Mouse (Mus musculus) MEL (cell line): Measurements from ENCODE around the gene Il10rb. TPM values are rescaled to one million over a fixed set of nuclear protein-coding genes. Genes with fewer than 3 reads are reported as not detected.

Experiments used
- DNase-seq: peaks from one replicate; pipeline ENCODE4 v3.0.0; 2011; ENCODE audit warnings: low read depth, low spot score
- H3K27ac ChIP-seq: 2 replicates; pipeline ENCODE4 v1.5.1; 2012; ENCODE audit warnings: low read depth, mild to moderate bottlenecking, control low read depth, low read length, moderate library complexity; ENCODE audit not compliant: control insufficient read depth
- H3K27me3 ChIP-seq, 2 experiments: fragments of 150-350 bp in 1 of 2; sonication (generic) in 1 of 2; 2 replicates each; pipeline ENCODE4 v1.6.1; 2012; ENCODE audit warnings: low read length in 2 of 2, mild to moderate bottlenecking in 2 of 2, improper control_type of control experiment in 1 of 2, moderate library complexity in 1 of 2; ENCODE audit not compliant: insufficient read depth in 2 of 2, control insufficient read depth in 1 of 2
- H3K36me3 ChIP-seq, 2 experiments: 2 replicates each; pipeline ENCODE4 v1.6.1; 2012 to 2014; ENCODE audit warnings: low read length in 2 of 2, improper control_type of control experiment in 1 of 2, inconsistent platforms in 1 of 2, mild to moderate bottlenecking in 1 of 2; ENCODE audit not compliant: insufficient read depth in 2 of 2, control insufficient read depth in 1 of 2
- H3K4me1 ChIP-seq, 2 experiments: fragments of 150-350 bp in 1 of 2; sonication (generic) in 1 of 2; 2 replicates each; pipeline ENCODE4 v1.6.1; 2012; ENCODE audit warnings: low read length in 2 of 2, improper control_type of control experiment in 1 of 2, mild to moderate bottlenecking in 1 of 2; ENCODE audit not compliant: insufficient read depth in 2 of 2, control insufficient read depth in 1 of 2
- H3K4me3 ChIP-seq, 2 experiments: fragments of 150-350 bp in 1 of 2; sonication (generic) in 1 of 2; 2 replicates each; pipeline ENCODE4 v1.5.1; 2012; ENCODE audit warnings: low read depth in 2 of 2, low read length in 2 of 2, mild to moderate bottlenecking in 2 of 2, moderate library complexity in 2 of 2, control low read depth in 1 of 2, improper control_type of control experiment in 1 of 2; ENCODE audit not compliant: control insufficient read depth in 1 of 2, insufficient read depth in 1 of 2
- H3K79me2 ChIP-seq: 2 replicates; pipeline ENCODE4 v1.6.1; 2012; ENCODE audit warnings: mild to moderate bottlenecking, low read length, moderate library complexity; ENCODE audit not compliant: control insufficient read depth, poor library complexity, insufficient read depth
- H3K9ac ChIP-seq: 2 replicates; pipeline ENCODE4 v1.6.1; 2012; ENCODE audit warnings: low read depth, mild to moderate bottlenecking, control low read depth, low read length, moderate library complexity; ENCODE audit not compliant: control insufficient read depth, poor library complexity, severe bottlenecking
- H3K9me3 ChIP-seq: fragments of 150-350 bp; sonication (generic); replicated peaks from 2 replicates; pipeline ENCODE4 v1.6.1; 2012; ENCODE audit warnings: mild to moderate bottlenecking, low read length, improper control_type of control experiment, moderate library complexity; ENCODE audit not compliant: insufficient read depth
- BHLHE40 ChIP-seq: IDR thresholded peaks from 2 replicates; pipeline ENCODE4 v1.6.1; 2012; ENCODE audit warnings: low read depth, mild to moderate bottlenecking, inconsistent platforms, low read length, improper control_type of control experiment, borderline replicate concordance
- CHD1 ChIP-seq: IDR thresholded peaks from 2 replicates; pipeline ENCODE4 v1.6.1; 2012; ENCODE audit warnings: low read depth, mild to moderate bottlenecking, inconsistent platforms, low read length, improper control_type of control experiment
- CHD2 ChIP-seq: IDR thresholded peaks from 2 replicates; pipeline ENCODE4 v1.6.1; 2011; ENCODE audit warnings: low read length, improper control_type of control experiment
- CTCF ChIP-seq, 3 experiments: IDR thresholded peaks in 2 of 3; conservative IDR thresholded peaks in 1 of 3; 2 replicates each; pipeline ENCODE4 v1.5.1; 2011 to 2012; ENCODE audit warnings: low read length in 3 of 3, low read depth in 2 of 3, mild to moderate bottlenecking in 2 of 3, improper control_type of control experiment in 1 of 3, inconsistent platforms in 1 of 3, mixed read lengths in 1 of 3, moderate library complexity in 1 of 3; ENCODE audit not compliant: control insufficient read depth in 1 of 3, insufficient read depth in 1 of 3, poor library complexity in 1 of 3, severe bottlenecking in 1 of 3
- E2F4 ChIP-seq: IDR thresholded peaks from 2 replicates; pipeline ENCODE4 v1.6.1; 2011; ENCODE audit warnings: low read depth, low read length, improper control_type of control experiment, borderline replicate concordance
- ELF1 ChIP-seq: IDR thresholded peaks from 2 replicates; pipeline ENCODE4 v1.6.1; 2014; ENCODE audit warnings: low read depth, mild to moderate bottlenecking, inconsistent platforms, low read length, improper control_type of control experiment, moderate library complexity
- EP300 ChIP-seq, 2 experiments: IDR thresholded peaks; 2 replicates each; pipeline ENCODE4 v1.6.1; 2011; ENCODE audit warnings: improper control_type of control experiment in 2 of 2, low read length in 2 of 2, low read depth in 1 of 2, mild to moderate bottlenecking in 1 of 2
- GABPA ChIP-seq: IDR thresholded peaks from 2 replicates; pipeline ENCODE4 v1.6.1; 2012; ENCODE audit warnings: low read depth, mild to moderate bottlenecking, inconsistent platforms, low read length, improper control_type of control experiment, moderate library complexity
- GATA1 ChIP-seq: IDR thresholded peaks from 2 replicates; pipeline ENCODE4 v1.6.1; 2011; ENCODE audit warnings: low read depth, low read length, improper control_type of control experiment
- HCFC1 ChIP-seq: IDR thresholded peaks from 2 replicates; pipeline ENCODE4 v1.6.1; 2012; ENCODE audit warnings: low read depth, mild to moderate bottlenecking, inconsistent platforms, low read length, improper control_type of control experiment, moderate library complexity
- KAT2A ChIP-seq: conservative IDR thresholded peaks from 2 replicates; pipeline ENCODE4 v1.6.1; 2012; ENCODE audit warnings: low read depth, low read length, improper control_type of control experiment, inconsistent platforms
- MAFK ChIP-seq: IDR thresholded peaks from 2 replicates; pipeline ENCODE4 v1.6.1; 2011; ENCODE audit warnings: low read depth, mild to moderate bottlenecking, low read length, improper control_type of control experiment, borderline replicate concordance
- MXI1 ChIP-seq: IDR thresholded peaks from 2 replicates; pipeline ENCODE4 v1.6.1; 2011; ENCODE audit warnings: mild to moderate bottlenecking, low read depth, low read length, improper control_type of control experiment
- MYB ChIP-seq: IDR thresholded peaks from 2 replicates; pipeline ENCODE4 v1.6.1; 2011; ENCODE audit warnings: mild to moderate bottlenecking, low read depth, low read length, improper control_type of control experiment
- MYC ChIP-seq: IDR thresholded peaks from 2 replicates; pipeline ENCODE4 v1.6.1; 2011; ENCODE audit warnings: low read depth, mild to moderate bottlenecking, low read length, improper control_type of control experiment, moderate library complexity
- NELFE ChIP-seq: IDR thresholded peaks from 2 replicates; pipeline ENCODE4 v1.6.1; 2011; ENCODE audit warnings: low read depth, low read length, improper control_type of control experiment
- NRF1 ChIP-seq: IDR thresholded peaks from 2 replicates; pipeline ENCODE4 v1.6.1; 2014; ENCODE audit warnings: low read depth, mild to moderate bottlenecking, inconsistent platforms, low read length, improper control_type of control experiment, moderate library complexity; ENCODE audit not compliant: poor library complexity, insufficient read depth, severe bottlenecking
- POLR2A ChIP-seq, 2 experiments: IDR thresholded peaks; 2 replicates each; pipeline ENCODE4 v1.6.1; 2011 to 2012; ENCODE audit warnings: low read length in 2 of 2, mild to moderate bottlenecking in 2 of 2, control low read depth in 1 of 2, improper control_type of control experiment in 1 of 2, low read depth in 1 of 2, moderate library complexity in 1 of 2; ENCODE audit not compliant: control insufficient read depth in 1 of 2, insufficient read depth in 1 of 2, poor library complexity in 1 of 2
- POLR2AphosphoS5 ChIP-seq: IDR thresholded peaks from 2 replicates; pipeline ENCODE4 v1.6.1; 2012; ENCODE audit warnings: low read depth, borderline replicate concordance, mild to moderate bottlenecking, inconsistent platforms, low read length, moderate library complexity, mixed read lengths
- SIN3A ChIP-seq: IDR thresholded peaks from 2 replicates; pipeline ENCODE4 v1.6.1; 2012; ENCODE audit warnings: low read length, improper control_type of control experiment, inconsistent platforms
- SMC3 ChIP-seq: IDR thresholded peaks from 2 replicates; pipeline ENCODE4 v1.6.1; 2011; ENCODE audit warnings: low read depth, low read length, improper control_type of control experiment
- TAL1 ChIP-seq: IDR thresholded peaks from 2 replicates; pipeline ENCODE4 v1.6.1; 2012; ENCODE audit warnings: mild to moderate bottlenecking, inconsistent platforms, low read length, moderate library complexity, mixed read lengths
- TBP ChIP-seq: IDR thresholded peaks from 2 replicates; pipeline ENCODE4 v1.8.0; 2011; ENCODE audit warnings: low read depth, low read length, improper control_type of control experiment
- TCF12 ChIP-seq: IDR thresholded peaks from 2 replicates; pipeline ENCODE4 v1.6.1; 2014; ENCODE audit warnings: low read depth, mild to moderate bottlenecking, inconsistent platforms, low read length, improper control_type of control experiment, moderate library complexity
- UBTF ChIP-seq: IDR thresholded peaks from 2 replicates; pipeline ENCODE4 v1.6.1; 2012; ENCODE audit warnings: low read depth, mild to moderate bottlenecking, inconsistent platforms, low read length, improper control_type of control experiment, moderate library complexity, borderline replicate concordance; ENCODE audit not compliant: insufficient read depth
- USF1 ChIP-seq: IDR thresholded peaks from 2 replicates; pipeline ENCODE4 v1.6.1; 2014; ENCODE audit warnings: low read depth, mild to moderate bottlenecking, inconsistent platforms, low read length, improper control_type of control experiment, moderate library complexity
- USF2 ChIP-seq, 2 experiments: IDR thresholded peaks; 2 replicates each; pipeline ENCODE4 v1.6.1; 2011 to 2012; ENCODE audit warnings: improper control_type of control experiment in 2 of 2, low read length in 2 of 2, borderline replicate concordance in 1 of 2, inconsistent platforms in 1 of 2, low read depth in 1 of 2, mild to moderate bottlenecking in 1 of 2; ENCODE audit not compliant: insufficient read depth in 1 of 2
- ZC3H11A ChIP-seq: IDR thresholded peaks from 2 replicates; pipeline ENCODE4 v1.6.1; 2012; ENCODE audit warnings: low read depth, mild to moderate bottlenecking, inconsistent platforms, low read length, improper control_type of control experiment
- ZKSCAN1 ChIP-seq: IDR thresholded peaks from 2 replicates; pipeline ENCODE4 v1.6.1; 2012; ENCODE audit warnings: low read depth, mild to moderate bottlenecking, inconsistent platforms, low read length, improper control_type of control experiment, moderate library complexity
- ZNF384 ChIP-seq: IDR thresholded peaks from 2 replicates; pipeline ENCODE4 v1.6.1; 2012; ENCODE audit warnings: low read depth, mild to moderate bottlenecking, inconsistent platforms, low read length, improper control_type of control experiment
- polyA plus RNA-seq, 2 experiments: library from polyadenylated mRNA; stranded (reverse) in 1 of 2; unstranded in 1 of 2; fragments of >175 nt in 1 of 2; fragments of >200 nt in 1 of 2; gene quantifications; 2 replicates each; pipeline versions ENCODE4 v1.2.1 to v1.2.4; 2012; ENCODE audit warnings: low replicate concordance in 2 of 2, low read depth in 1 of 2; ENCODE audit not compliant: insufficient read length in 2 of 2, insufficient read depth in 1 of 2, missing spikeins in 1 of 2
- total RNA-seq: library from RNA; depleted of rRNA; stranded (reverse); fragments of 300-350 nt; gene quantifications from 2 replicates; pipeline ENCODE4 v1.2.3, GENCODE M21; 2012

Il10rb gene
- total and polyA plus RNA-seq, 3 experiments, result 4.7 to 14.6 TPM; not detected in 1

- no peak for DNase-seq
- H3K27ac ChIP-seq, result no peak overlapping the region
- no peak overlapping the region for H3K4me3 ChIP-seq
- H3K9me3 ChIP-seq, result no peaks in the 10 kb centered on the region
- H3K79me2 ChIP-seq, result no peaks in the 10 kb centered on the region; the same call in 1 of the 2 replicates
- H3K36me3 ChIP-seq, result peaks cover 0 to 6% of the 10 kb centered on the region in 2 experiments; a peak in 2 of 4 replicates
- H3K9ac ChIP-seq, result no peak overlapping the region
- TF ChIP-seq HCFC1 (no peak), SMC3 (no peak), TAL1 (no peak), TBP (no peak), CHD1 (no peak), ZC3H11A (no peak), MAFK (no peak), GATA1 (no peak), ELF1 (no peak), MYC (no peak), GABPA (no peak), KAT2A (no peak), EP300 (IDR thresholded peaks at IDR 0.05; ENCODE audit: low read depth in 1 of 2, low read length in 2 of 2) (no peak), MXI1 (no peak), ZNF384 (no peak), E2F4 (no peak), CHD2 (no peak), TCF12 (no peak), NELFE (no peak), POLR2A (IDR thresholded peaks at IDR 0.05; ENCODE audit: control insufficient read depth in 1 of 2, insufficient read depth in 1 of 2, low read depth in 1 of 2, low read length in 2 of 2, poor library complexity in 1 of 2) (no peak)
- no peaks in the 10 kb centered on the region for H3K27me3 ChIP-seq
- H3K4me1 ChIP-seq, result peaks cover 0 to 4% of the 10 kb centered on the region in 2 experiments; a peak in 3 of 4 replicates
These were observed 53.4 kb downstream of the Il10rb start for GRCm38 (mm10) chr16:91459396-91459795.

- no peak overlapping the region for H3K4me3 ChIP-seq
- no peaks in the 10 kb centered on the region for H3K27me3 ChIP-seq
- no peaks in the 10 kb centered on the region; the same call in 1 of the 2 replicates for H3K79me2 ChIP-seq
- peaks cover 0 to 4% of the 10 kb centered on the region in 2 experiments; a peak in 3 of 4 replicates for H3K4me1 ChIP-seq
- H3K36me3 ChIP-seq, result peaks cover 0 to 6% of the 10 kb centered on the region in 2 experiments; a peak in 2 of 4 replicates
- H3K9me3 ChIP-seq, result no peaks in the 10 kb centered on the region
- no peak overlapping the region for H3K9ac ChIP-seq
- no peak overlapping the region for H3K27ac ChIP-seq
- DNase-seq, result peak; percentile 63
- TF ChIP-seq UBTF (no peak), SIN3A (no peak), POLR2AphosphoS5 (no peak), BHLHE40 (no peak), TAL1 (no peak), E2F4 (no peak), TBP (no peak), MYC (0 out of 2 replicates have a peak, but pooled peaks have one; percentile 41), KAT2A (no peak), HCFC1 (no peak), MAFK (no peak), USF1 (no peak), MYB (no peak), ZKSCAN1 (no peak), USF2 (IDR thresholded peaks at IDR 0.05; ENCODE audit: borderline replicate concordance in 1 of 2, insufficient read depth in 1 of 2, low read depth in 1 of 2, low read length in 2 of 2) (no peak), CHD2 (no peak), ZC3H11A (peak; percentile 57), GATA1 (no peak), CTCF (IDR thresholded peaks at IDR 0.05 in 2 of 3, conservative IDR thresholded peaks at IDR 0.05 in 1 of 3; ENCODE audit: control insufficient read depth in 1 of 3, insufficient read depth in 1 of 3, low read depth in 2 of 3, low read length in 3 of 3, poor library complexity in 1 of 3, severe bottlenecking in 1 of 3) (peak; percentile 42 to 64 (median 59)), NRF1 (no peak), ELF1 (no peak)
These were observed 53.9 kb downstream of the Il10rb start for GRCm38 (mm10) chr16:91459841-91460370.
